Mouse (Mus musculus): Measurements from ENCODE around the gene Fat2. TPM values are rescaled to one million over a fixed set of nuclear protein-coding genes. Genes with fewer than 3 reads are reported as not detected.

Fat2 gene
- total RNA-seq (2021), result under 1 TPM; 0.26 to 0.29 TPM
- long read RNA-seq, experiment 1, result 0 reads
- long read RNA-seq, experiment 2, result 0 reads

DNA sequence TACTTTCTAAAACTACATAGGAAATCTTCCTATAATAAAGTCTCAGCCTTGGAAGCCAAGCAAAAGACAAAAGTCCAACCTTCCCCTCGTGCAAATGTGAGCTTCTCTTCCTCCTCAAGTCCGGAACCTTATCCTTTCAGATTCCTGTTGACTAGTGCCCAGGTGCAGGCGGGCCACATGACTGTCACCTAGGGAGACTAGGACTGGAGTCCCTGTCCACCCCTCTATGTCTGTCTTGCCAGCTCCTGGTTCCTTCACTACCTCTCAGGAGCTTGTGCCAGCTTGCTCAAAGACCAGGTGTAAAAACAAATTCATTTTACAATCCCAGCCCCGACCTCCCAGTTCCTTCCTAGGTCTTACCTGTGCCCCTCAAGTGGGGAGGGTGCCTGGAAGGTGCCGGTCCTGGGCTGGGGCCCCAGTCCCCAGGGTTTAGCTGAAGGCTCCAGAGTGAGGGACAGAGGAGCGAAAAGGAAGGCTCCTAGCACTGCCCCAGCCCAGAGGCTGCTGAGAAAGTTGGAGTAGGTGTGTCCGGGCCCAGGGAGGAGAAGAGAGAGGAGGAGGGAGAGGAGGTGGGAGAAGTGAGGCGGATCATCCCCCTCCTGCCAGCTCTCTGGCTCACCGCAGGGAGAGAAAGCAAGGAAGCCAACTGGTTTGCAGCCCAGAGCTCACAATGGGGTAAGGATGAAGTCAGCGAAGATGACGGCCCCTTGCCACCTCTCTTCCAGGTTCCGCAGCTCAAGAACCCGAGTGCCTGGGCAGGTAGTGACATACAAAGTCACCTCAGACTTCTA lies at the start of gene Fat2:
Gene Fat2 (minus strand): TSS at position 464 of the 791 bp plus-strand sequence.
- DNase-seq (ENCODE audit: extremely low spot score in 1 of 2, low spot score in 2 of 2), result no peak
- Histone ChIP-seq H3K27ac (no peak within 1 kb of the TSS), H3K4me3 (no peak within 1 kb of the TSS)
- TF ChIP-seq CTCF (IDR thresholded peaks at IDR 0.05), result no peak
- intact Hi-C loops (cut with DNase I), result no loop called here

- H3K4me3 ChIP-seq, result no peak overlapping the region
- no peak for DNase-seq (ENCODE audit: extremely low spot score in 1 of 2, low spot score in 2 of 2)
- TF ChIP-seq CTCF (IDR thresholded peaks at IDR 0.05), result no peak
- H3K27ac ChIP-seq, result no peak overlapping the region
- intact Hi-C loops (cut with DNase I), result loop anchor here (10.0 kb wide), 1 partner anchor 499 kb away; no protein-coding TSS in a partner anchor
Observed at GRCm38 (mm10) chr11:55383463-55384045, 47.2 kb upstream of the Fat2 start.

DNA sequence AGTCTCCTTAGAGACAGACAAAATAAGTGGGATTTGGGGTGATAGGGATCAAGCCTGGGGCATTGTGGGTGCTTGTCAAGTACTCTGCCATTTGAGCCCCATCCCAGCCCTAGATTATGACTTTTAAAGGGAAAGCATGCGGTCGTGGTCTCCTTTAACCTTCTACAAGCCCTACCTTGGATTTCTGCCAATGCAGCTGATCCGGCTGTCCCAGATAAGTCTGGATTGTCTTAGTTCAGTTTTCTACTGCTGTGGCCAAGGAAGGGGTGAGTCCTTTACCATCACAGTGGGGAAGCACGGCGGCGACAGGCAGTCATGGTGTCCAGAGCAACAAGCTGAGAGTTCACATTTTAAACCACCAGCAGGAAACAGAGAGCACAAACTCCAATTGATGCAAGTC lies 44.5 kb upstream of the Fat2 start:
- intact Hi-C loops (cut with DNase I), result loop anchor here (10.0 kb wide), 1 partner anchor 496 kb away; no protein-coding TSS in a partner anchor
- TF ChIP-seq CTCF (IDR thresholded peaks at IDR 0.05), result no peak
- no peak for DNase-seq (ENCODE audit: extremely low spot score in 1 of 2, low spot score in 2 of 2)
- Histone ChIP-seq H3K4me3 (no peak overlapping the region), H3K27ac (no peak overlapping the region)

- no peak for TF ChIP-seq CTCF (IDR thresholded peaks at IDR 0.05)
- Histone ChIP-seq H3K27ac (no peak overlapping the region), H3K4me3 (no peak overlapping the region)
- intact Hi-C loops (cut with DNase I), result no loop called here
- DNase-seq (ENCODE audit: extremely low spot score in 1 of 2, low spot score in 2 of 2), result peak; percentile 57 to 63
Observed at GRCm38 (mm10) chr11:55378371-55378770, 42.0 kb upstream of the Fat2 start.

DNA sequence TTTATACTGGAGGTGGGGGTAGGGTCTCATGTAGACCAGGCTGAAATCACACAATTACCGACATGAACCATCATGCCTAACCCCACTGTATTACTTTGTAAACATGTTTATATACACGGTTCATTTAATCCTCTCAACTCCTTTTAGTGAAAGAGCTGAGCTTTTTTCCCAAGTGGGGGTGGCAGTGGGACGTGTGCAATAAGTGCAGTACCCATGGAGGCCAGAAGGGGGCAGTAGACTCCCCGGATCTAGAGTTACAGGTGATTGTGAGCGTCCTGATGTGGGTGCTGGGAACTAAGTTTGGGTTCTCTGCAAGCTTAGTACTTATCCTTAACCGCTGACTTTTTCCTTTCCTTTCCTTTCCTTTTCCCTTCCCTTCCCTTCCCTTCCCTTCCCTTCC lies 37.5 kb upstream of the Fat2 start:
- intact Hi-C loops (cut with DNase I), result no loop called here
- no peak for DNase-seq (ENCODE audit: extremely low spot score in 1 of 2, low spot score in 2 of 2)

GRCm38 (mm10) chr11:55373373-55373772 lies 37.0 kb upstream of the Fat2 start:
- intact Hi-C loops (cut with DNase I), result no loop called here
- no peak for TF ChIP-seq CTCF (IDR thresholded peaks at IDR 0.05)
- no peak for DNase-seq (ENCODE audit: extremely low spot score in 1 of 2, low spot score in 2 of 2)
- Histone ChIP-seq H3K27ac (no peak overlapping the region), H3K4me3 (no peak overlapping the region)

More for the DNA sequence above, 37.5 kb upstream of the Fat2 start:
- TF ChIP-seq CTCF (IDR thresholded peaks at IDR 0.05), result peak; percentile 49
- Histone ChIP-seq H3K27ac (no peak overlapping the region), H3K4me3 (no peak overlapping the region)

- DNase-seq (ENCODE audit: extremely low spot score in 1 of 2, low spot score in 2 of 2), result no peak
- intact Hi-C loops (cut with DNase I), result no loop called here
- Histone ChIP-seq H3K27ac (no peak overlapping the region), H3K4me3 (no peak overlapping the region)
- TF ChIP-seq CTCF (IDR thresholded peaks at IDR 0.05), result no peak
Observed at GRCm38 (mm10) chr11:55372001-55372400, 35.6 kb upstream of the Fat2 start.

DNA sequence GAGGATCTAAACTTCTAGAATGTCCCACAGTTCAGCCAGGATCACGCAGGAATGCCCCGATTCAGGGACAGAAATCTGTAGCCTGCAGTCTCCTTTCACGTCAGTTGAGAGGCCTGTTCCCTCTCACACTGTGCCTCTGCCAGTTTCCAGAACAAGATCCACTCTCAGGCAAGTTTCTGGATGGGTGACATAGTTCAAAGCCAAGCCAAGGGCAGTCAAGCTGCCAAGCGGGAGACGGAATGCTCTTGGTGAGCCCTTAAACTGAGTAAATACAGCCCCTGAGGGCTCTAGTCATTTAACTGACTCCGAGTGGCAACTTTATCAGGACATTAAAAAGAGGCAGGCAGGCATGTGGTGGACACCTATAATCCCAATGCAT lies 32.7 kb upstream of the Fat2 start:
- Histone ChIP-seq H3K4me3 (no peak overlapping the region), H3K27ac (no peak overlapping the region)
- intact Hi-C loops (cut with DNase I), result loop anchor here (5.0 kb wide), 1 partner anchor 107 kb away; no protein-coding TSS in a partner anchor
- DNase-seq (ENCODE audit: extremely low spot score in 1 of 2, low spot score in 2 of 2), result no peak
- no peak for TF ChIP-seq CTCF (IDR thresholded peaks at IDR 0.05)

- Histone ChIP-seq H3K4me3 (no peak overlapping the region), H3K27ac (no peak overlapping the region)
- intact Hi-C loops (cut with DNase I), result loop anchor here (5.0 kb wide), 1 partner anchor 106 kb away; no protein-coding TSS in a partner anchor
- DNase-seq (ENCODE audit: extremely low spot score in 1 of 2, low spot score in 2 of 2), result no peak
- TF ChIP-seq CTCF (IDR thresholded peaks at IDR 0.05), result no peak
Observed at GRCm38 (mm10) chr11:55368388-55369092, 32.2 kb upstream of the Fat2 start.

DNA sequence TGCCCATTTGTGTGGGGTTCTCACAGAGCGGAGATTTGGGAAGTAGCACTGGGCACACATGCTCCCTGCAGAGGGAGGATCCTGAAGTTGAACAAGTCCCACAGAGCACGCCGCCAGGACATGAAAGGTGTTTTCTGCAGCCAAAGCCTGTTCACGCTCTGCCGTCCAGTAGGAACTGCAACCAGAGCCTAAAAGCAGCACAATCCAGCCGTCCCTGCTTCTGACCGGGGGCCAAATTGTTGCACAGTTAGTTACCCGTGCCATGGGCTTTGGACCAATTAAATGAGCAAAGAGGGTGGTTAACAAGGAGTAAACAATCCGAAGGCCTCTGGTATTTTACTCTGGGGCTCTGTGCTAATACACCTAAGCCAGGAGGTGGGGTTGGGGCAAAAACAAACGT lies 31.4 kb upstream of the Fat2 start:
- no peak for TF ChIP-seq CTCF (IDR thresholded peaks at IDR 0.05)
- no peak overlapping the region for H3K4me3 ChIP-seq
- DNase-seq (ENCODE audit: extremely low spot score in 1 of 2, low spot score in 2 of 2), result no peak
- intact Hi-C loops (cut with DNase I), result loop anchor here (5.0 kb wide), 1 partner anchor 105 kb away; no protein-coding TSS in a partner anchor
- no peak overlapping the region for H3K27ac ChIP-seq

DNA sequence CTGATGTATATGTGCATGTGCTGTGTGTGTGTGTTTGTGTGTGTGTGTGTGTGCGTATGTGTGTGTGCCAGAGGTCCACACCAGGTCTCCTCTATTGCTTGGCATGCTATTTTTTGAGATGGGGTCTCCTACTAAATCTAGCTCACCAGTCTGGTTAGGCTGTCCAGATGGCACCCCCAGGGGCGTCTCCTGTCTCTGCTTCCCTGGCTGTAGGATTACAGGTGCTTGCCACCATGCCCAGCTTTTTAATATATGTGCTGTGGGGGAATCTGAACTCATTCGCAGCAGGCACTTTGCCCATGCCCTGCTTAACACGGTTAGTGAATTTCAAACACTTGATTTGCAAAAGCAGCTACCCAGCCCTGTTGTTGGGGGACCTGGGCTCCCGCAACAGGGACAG lies 29.5 kb upstream of the Fat2 start:
- intact Hi-C loops (cut with DNase I), result loop anchor here (5.0 kb wide), 1 partner anchor 104 kb away; no protein-coding TSS in a partner anchor
- H3K27ac ChIP-seq, result no peak overlapping the region
- no peak for DNase-seq (ENCODE audit: extremely low spot score in 1 of 2, low spot score in 2 of 2)
- no peak overlapping the region for H3K4me3 ChIP-seq
- no peak for TF ChIP-seq CTCF (IDR thresholded peaks at IDR 0.05)

- Histone ChIP-seq H3K27ac (no peak overlapping the region), H3K4me3 (no peak overlapping the region)
- no peak for TF ChIP-seq CTCF (IDR thresholded peaks at IDR 0.05)
- intact Hi-C loops (cut with DNase I), result loop anchor here (5.0 kb wide), 1 partner anchor 103 kb away; no protein-coding TSS in a partner anchor
- no peak for DNase-seq (ENCODE audit: extremely low spot score in 1 of 2, low spot score in 2 of 2)
Observed at GRCm38 (mm10) chr11:55365242-55365641, 28.9 kb upstream of the Fat2 start.

Data from left cerebral cortex, adult 2 months (tissue).